Mouse (Mus musculus) MEL (cell line): ENCODE results near the gene Osbp2. TPM values are rescaled to one million over a fixed set of nuclear protein-coding genes. Genes with fewer than 3 reads are reported as not detected.

ENCODE experiments used
- DNase-seq: peaks from one replicate; pipeline ENCODE4 v3.0.0; 2011; ENCODE audit warnings: low read depth, low spot score
- H3K27ac ChIP-seq: 2 replicates; pipeline ENCODE4 v1.5.1; 2012; ENCODE audit warnings: low read depth, mild to moderate bottlenecking, control low read depth, low read length, moderate library complexity; ENCODE audit not compliant: control insufficient read depth
- H3K27me3 ChIP-seq, 2 experiments: fragments of 150-350 bp in 1 of 2; sonication (generic) in 1 of 2; 2 replicates each; pipeline ENCODE4 v1.6.1; 2012; ENCODE audit warnings: low read length in 2 of 2, mild to moderate bottlenecking in 2 of 2, improper control_type of control experiment in 1 of 2, moderate library complexity in 1 of 2; ENCODE audit not compliant: insufficient read depth in 2 of 2, control insufficient read depth in 1 of 2
- H3K36me3 ChIP-seq, 2 experiments: 2 replicates each; pipeline ENCODE4 v1.6.1; 2012 to 2014; ENCODE audit warnings: low read length in 2 of 2, improper control_type of control experiment in 1 of 2, inconsistent platforms in 1 of 2, mild to moderate bottlenecking in 1 of 2; ENCODE audit not compliant: insufficient read depth in 2 of 2, control insufficient read depth in 1 of 2
- H3K4me1 ChIP-seq, 2 experiments: fragments of 150-350 bp in 1 of 2; sonication (generic) in 1 of 2; 2 replicates each; pipeline ENCODE4 v1.6.1; 2012; ENCODE audit warnings: low read length in 2 of 2, improper control_type of control experiment in 1 of 2, mild to moderate bottlenecking in 1 of 2; ENCODE audit not compliant: insufficient read depth in 2 of 2, control insufficient read depth in 1 of 2
- H3K4me3 ChIP-seq, 2 experiments: fragments of 150-350 bp in 1 of 2; sonication (generic) in 1 of 2; 2 replicates each; pipeline ENCODE4 v1.5.1; 2012; ENCODE audit warnings: low read depth in 2 of 2, low read length in 2 of 2, mild to moderate bottlenecking in 2 of 2, moderate library complexity in 2 of 2, control low read depth in 1 of 2, improper control_type of control experiment in 1 of 2; ENCODE audit not compliant: control insufficient read depth in 1 of 2, insufficient read depth in 1 of 2
- H3K79me2 ChIP-seq: 2 replicates; pipeline ENCODE4 v1.6.1; 2012; ENCODE audit warnings: mild to moderate bottlenecking, low read length, moderate library complexity; ENCODE audit not compliant: control insufficient read depth, poor library complexity, insufficient read depth
- H3K9ac ChIP-seq: 2 replicates; pipeline ENCODE4 v1.6.1; 2012; ENCODE audit warnings: low read depth, mild to moderate bottlenecking, control low read depth, low read length, moderate library complexity; ENCODE audit not compliant: control insufficient read depth, poor library complexity, severe bottlenecking
- H3K9me3 ChIP-seq: fragments of 150-350 bp; sonication (generic); replicated peaks from 2 replicates; pipeline ENCODE4 v1.6.1; 2012; ENCODE audit warnings: mild to moderate bottlenecking, low read length, improper control_type of control experiment, moderate library complexity; ENCODE audit not compliant: insufficient read depth
- BHLHE40 ChIP-seq: IDR thresholded peaks from 2 replicates; pipeline ENCODE4 v1.6.1; 2012; ENCODE audit warnings: low read depth, mild to moderate bottlenecking, inconsistent platforms, low read length, improper control_type of control experiment, borderline replicate concordance
- ELF1 ChIP-seq: IDR thresholded peaks from 2 replicates; pipeline ENCODE4 v1.6.1; 2014; ENCODE audit warnings: low read depth, mild to moderate bottlenecking, inconsistent platforms, low read length, improper control_type of control experiment, moderate library complexity
- KAT2A ChIP-seq: conservative IDR thresholded peaks from 2 replicates; pipeline ENCODE4 v1.6.1; 2012; ENCODE audit warnings: low read depth, low read length, improper control_type of control experiment, inconsistent platforms
- MAZ ChIP-seq: IDR thresholded peaks from 2 replicates; pipeline ENCODE4 v1.6.1; 2012; ENCODE audit warnings: low read depth, mild to moderate bottlenecking, inconsistent platforms, low read length, improper control_type of control experiment
- MYB ChIP-seq: IDR thresholded peaks from 2 replicates; pipeline ENCODE4 v1.6.1; 2011; ENCODE audit warnings: mild to moderate bottlenecking, low read depth, low read length, improper control_type of control experiment
- NELFE ChIP-seq: IDR thresholded peaks from 2 replicates; pipeline ENCODE4 v1.6.1; 2011; ENCODE audit warnings: low read depth, low read length, improper control_type of control experiment
- NRF1 ChIP-seq: IDR thresholded peaks from 2 replicates; pipeline ENCODE4 v1.6.1; 2014; ENCODE audit warnings: low read depth, mild to moderate bottlenecking, inconsistent platforms, low read length, improper control_type of control experiment, moderate library complexity; ENCODE audit not compliant: poor library complexity, insufficient read depth, severe bottlenecking
- POLR2A ChIP-seq, 2 experiments: IDR thresholded peaks; 2 replicates each; pipeline ENCODE4 v1.6.1; 2011 to 2012; ENCODE audit warnings: low read length in 2 of 2, mild to moderate bottlenecking in 2 of 2, control low read depth in 1 of 2, improper control_type of control experiment in 1 of 2, low read depth in 1 of 2, moderate library complexity in 1 of 2; ENCODE audit not compliant: control insufficient read depth in 1 of 2, insufficient read depth in 1 of 2, poor library complexity in 1 of 2
- RAD21 ChIP-seq: IDR thresholded peaks from 2 replicates; pipeline ENCODE4 v1.6.1; 2011; ENCODE audit warnings: mild to moderate bottlenecking, low read depth, low read length, improper control_type of control experiment
- ZC3H11A ChIP-seq: IDR thresholded peaks from 2 replicates; pipeline ENCODE4 v1.6.1; 2012; ENCODE audit warnings: low read depth, mild to moderate bottlenecking, inconsistent platforms, low read length, improper control_type of control experiment
- polyA plus RNA-seq, 2 experiments: library from polyadenylated mRNA; stranded (reverse) in 1 of 2; unstranded in 1 of 2; fragments of >175 nt in 1 of 2; fragments of >200 nt in 1 of 2; gene quantifications; 2 replicates each; pipeline versions ENCODE4 v1.2.1 to v1.2.4; 2012; ENCODE audit warnings: low replicate concordance in 2 of 2, low read depth in 1 of 2; ENCODE audit not compliant: insufficient read length in 2 of 2, insufficient read depth in 1 of 2, missing spikeins in 1 of 2
- total RNA-seq: library from RNA; depleted of rRNA; stranded (reverse); fragments of 300-350 nt; gene quantifications from 2 replicates; pipeline ENCODE4 v1.2.3, GENCODE M21; 2012

Gene Osbp2
- total and polyA plus RNA-seq, 3 experiments = 0.04 TPM; not detected in 2

- Histone ChIP-seq H3K27me3 (peaks cover 2 to 3% of the 10 kb centered on the region in 2 experiments; a peak in 2 of 4 replicates), H3K36me3 (no peaks in the 10 kb centered on the region), H3K4me1 (no peaks in the 10 kb centered on the region), H3K4me3 (no peak overlapping the region), H3K79me2 (no peaks in the 10 kb centered on the region), H3K27ac (no peak overlapping the region), H3K9ac (no peak overlapping the region), H3K9me3 (no peaks in the 10 kb centered on the region)
- no peak for DNase-seq
- TF ChIP-seq POLR2A (IDR thresholded peaks at IDR 0.05; ENCODE audit: control insufficient read depth in 1 of 2, insufficient read depth in 1 of 2, low read depth in 1 of 2, low read length in 2 of 2, poor library complexity in 1 of 2) (no peak), MAZ (no peak), ELF1 (no peak), MYB (no peak), RAD21 (no peak)
Measured at GRCm38 (mm10) chr11:3731469-3731868, 132.2 kb downstream of the Osbp2 start.

- Histone ChIP-seq H3K27me3 (peaks cover 2 to 3% of the 10 kb centered on the region in 2 experiments; a peak in 3 of 4 replicates), H3K27ac (no peak overlapping the region), H3K79me2 (no peaks in the 10 kb centered on the region), H3K4me1 (no peaks in the 10 kb centered on the region), H3K36me3 (no peaks in the 10 kb centered on the region), H3K9me3 (no peaks in the 10 kb centered on the region), H3K4me3 (no peak overlapping the region), H3K9ac (no peak overlapping the region)
- no peak for DNase-seq
- TF ChIP-seq KAT2A (no peak), MAZ (no peak), NELFE (no peak), NRF1 (no peak), ZC3H11A (no peak)
Measured at GRCm38 (mm10) chr11:3727438-3728105, 136.1 kb downstream of the Osbp2 start.

- Histone ChIP-seq H3K36me3 (no peaks in the 10 kb centered on the region), H3K9ac (no peak overlapping the region), H3K79me2 (no peaks in the 10 kb centered on the region), H3K27me3 (peaks cover 0 to 2% of the 10 kb centered on the region in 2 experiments; a peak in 2 of 4 replicates), H3K9me3 (no peaks in the 10 kb centered on the region), H3K27ac (no peak overlapping the region), H3K4me1 (no peaks in the 10 kb centered on the region), H3K4me3 (no peak overlapping the region)
- no peak for TF ChIP-seq BHLHE40
- DNase-seq = no peak
Measured at GRCm38 (mm10) chr11:3725331-3726054, 138.2 kb downstream of the Osbp2 start.
